10 mouse cellular contexts compared by ENCODE assay signal in the genomic region with DNA sequence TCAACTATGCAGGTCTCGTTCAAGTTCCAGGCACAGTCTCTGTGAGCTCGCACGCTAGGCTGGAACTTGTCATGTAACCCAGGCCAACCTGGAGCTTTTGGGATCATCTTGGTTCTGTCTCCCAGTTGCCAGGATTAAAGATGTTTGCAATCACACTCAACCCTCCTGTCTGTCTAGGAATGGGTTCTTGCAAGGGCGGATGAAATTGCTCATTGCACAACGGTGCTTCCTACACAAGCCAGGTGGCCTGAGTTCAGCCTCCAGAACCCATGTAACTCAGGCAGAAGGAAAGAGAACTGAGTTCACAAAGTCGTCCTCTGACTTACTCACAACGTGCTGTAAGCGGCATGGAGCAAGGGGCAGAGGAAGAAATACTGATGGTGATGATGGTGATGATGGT. TPM values are rescaled to one million over a fixed set of nuclear protein-coding genes. Genes with fewer than 3 reads are reported as not detected.
"Had no signal": no experiment of that assay in that cellular context is flagged by ENCODE, and none has a peak within 500 bp of the region (broad histone marks: within the 10 kb centered on the region; RNA-seq: fewer than 3 reads in every experiment).

No protein-coding gene starts in this region.

- DNase-seq: liver, embryonic 13.5 days; liver, postnatal 0 days; lung, embryonic 14.5 days; right cerebral cortex, postnatal 14 days; thymus, adult 2 months; thymus, postnatal 36 days had no signal

RNA-seq across cellular contexts. Expression of a gene that starts 12.4 kb away (rescaled TPM):
- total RNA-seq: megakaryocyte progenitor cell, adult 5-6 weeks; monocyte, adult 5-6 weeks; neutrophil, adult 5-6 weeks had no signal

RNA-seq across cellular contexts. Expression of a gene that starts 24.9 kb away (rescaled TPM):
- total RNA-seq: megakaryocyte progenitor cell, adult 5-6 weeks; midbrain, postnatal 0 days; monocyte, adult 5-6 weeks; neutrophil, adult 5-6 weeks had no signal

RNA-seq across cellular contexts. Expression of a gene that starts 31.9 kb away (rescaled TPM):
- total RNA-seq: megakaryocyte progenitor cell, adult 5-6 weeks; midbrain, postnatal 0 days; monocyte, adult 5-6 weeks; neutrophil, adult 5-6 weeks had no signal

RNA-seq across cellular contexts. Expression of a gene that starts 32.1 kb away (rescaled TPM):
- total RNA-seq: monocyte, adult 5-6 weeks had no signal
